Mouse (Mus musculus) testis, adult 2 months (tissue): ENCODE measurements around the gene Yif1a.

Experiments
- CTCF ChIP-seq: fragments of 200-500 bp; IDR thresholded peaks from 2 replicates; pipeline ENCODE4 v1.5.1; 2012; ENCODE audit warnings: low read depth, mild to moderate bottlenecking, inconsistent platforms, low read length, moderate library complexity; ENCODE audit not compliant: control insufficient read depth, insufficient read depth, insufficient replicate concordance
- POLR2A ChIP-seq: fragments of 200-500 bp; IDR thresholded peaks from 2 replicates; pipeline ENCODE4 v1.6.1; 2012; ENCODE audit warnings: low read depth, mild to moderate bottlenecking, inconsistent platforms, low read length, moderate library complexity; ENCODE audit not compliant: control insufficient read depth

DNA sequence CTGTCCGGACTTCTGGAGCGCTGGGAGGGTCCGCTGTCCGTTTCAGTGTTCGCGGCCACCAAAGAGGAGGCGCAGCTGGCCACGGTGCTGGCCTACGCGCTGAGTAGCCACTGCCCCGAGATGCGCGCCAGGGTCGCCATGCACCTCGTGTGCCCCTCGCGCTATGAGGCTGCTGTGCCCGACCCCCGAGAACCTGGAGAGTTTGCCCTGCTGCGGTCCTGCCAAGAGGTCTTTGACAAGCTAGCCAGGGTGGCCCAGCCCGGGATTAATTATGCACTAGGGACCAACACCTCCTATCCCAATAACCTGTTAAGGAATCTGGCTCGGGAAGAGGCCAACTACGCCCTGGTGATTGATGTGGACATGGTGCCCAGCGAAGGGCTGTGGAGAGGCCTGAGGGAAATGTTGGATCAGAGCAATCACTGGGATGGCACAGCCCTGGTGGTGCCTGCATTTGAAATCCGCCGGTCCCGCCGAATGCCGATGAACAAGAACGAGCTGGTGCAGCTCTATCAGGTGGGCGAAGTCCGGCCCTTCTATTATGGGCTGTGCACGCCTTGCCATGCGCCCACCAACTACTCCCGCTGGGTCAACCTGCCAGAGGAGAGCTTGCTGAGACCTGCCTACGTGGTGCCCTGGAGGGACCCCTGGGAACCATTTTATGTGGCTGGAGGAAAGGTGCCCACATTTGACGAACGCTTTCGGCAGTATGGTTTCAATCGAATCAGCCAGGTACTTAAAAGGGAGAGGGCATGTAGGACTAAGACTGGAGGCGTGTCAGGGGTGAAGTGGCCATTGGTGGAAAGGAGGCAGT, 48.8 kb upstream of the Yif1a start:
- TF ChIP-seq POLR2A (no peak), CTCF (no peak)
